Mouse (Mus musculus): ENCODE results near the gene Hibadh.

DNA sequence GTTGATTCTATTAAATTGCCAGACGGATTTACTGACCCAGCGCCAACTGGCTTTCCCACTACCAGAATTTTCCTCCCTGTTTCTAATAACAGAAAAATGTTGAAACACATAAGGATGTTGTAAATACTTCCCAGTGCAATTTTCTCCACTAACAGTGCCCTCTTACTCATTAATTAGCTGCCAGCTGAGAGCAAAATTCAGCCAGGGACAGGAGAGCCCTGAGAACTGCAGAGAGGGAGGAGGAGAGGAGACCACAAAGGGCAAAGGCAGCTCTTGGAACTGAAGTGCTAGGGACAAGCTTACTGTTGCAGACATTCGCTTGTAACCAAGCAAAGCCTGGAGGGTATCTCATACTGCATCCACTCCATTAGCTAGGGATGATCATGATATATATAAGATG is 27.5 kb upstream of the Hibadh start:
- no peak for TF ChIP-seq FLI1 (IDR thresholded peaks at IDR 0.05; ENCODE audit: low read length)
- no peak for TF ChIP-seq GATA1 (IDR thresholded peaks at IDR 0.05; ENCODE audit: borderline replicate concordance, low read length)
